Mouse (Mus musculus): ENCODE results near the gene Cbfa2t3.
A peak's percentile ranks its signal among the peaks of the same experiment; 100 is the strongest.
"Not testable (repeated sequence)": the region's sequence is repeated elsewhere in the genome, so short reads cannot be mapped to it uniquely, and the experiment has no call there.

Gene Cbfa2t3

DNA sequence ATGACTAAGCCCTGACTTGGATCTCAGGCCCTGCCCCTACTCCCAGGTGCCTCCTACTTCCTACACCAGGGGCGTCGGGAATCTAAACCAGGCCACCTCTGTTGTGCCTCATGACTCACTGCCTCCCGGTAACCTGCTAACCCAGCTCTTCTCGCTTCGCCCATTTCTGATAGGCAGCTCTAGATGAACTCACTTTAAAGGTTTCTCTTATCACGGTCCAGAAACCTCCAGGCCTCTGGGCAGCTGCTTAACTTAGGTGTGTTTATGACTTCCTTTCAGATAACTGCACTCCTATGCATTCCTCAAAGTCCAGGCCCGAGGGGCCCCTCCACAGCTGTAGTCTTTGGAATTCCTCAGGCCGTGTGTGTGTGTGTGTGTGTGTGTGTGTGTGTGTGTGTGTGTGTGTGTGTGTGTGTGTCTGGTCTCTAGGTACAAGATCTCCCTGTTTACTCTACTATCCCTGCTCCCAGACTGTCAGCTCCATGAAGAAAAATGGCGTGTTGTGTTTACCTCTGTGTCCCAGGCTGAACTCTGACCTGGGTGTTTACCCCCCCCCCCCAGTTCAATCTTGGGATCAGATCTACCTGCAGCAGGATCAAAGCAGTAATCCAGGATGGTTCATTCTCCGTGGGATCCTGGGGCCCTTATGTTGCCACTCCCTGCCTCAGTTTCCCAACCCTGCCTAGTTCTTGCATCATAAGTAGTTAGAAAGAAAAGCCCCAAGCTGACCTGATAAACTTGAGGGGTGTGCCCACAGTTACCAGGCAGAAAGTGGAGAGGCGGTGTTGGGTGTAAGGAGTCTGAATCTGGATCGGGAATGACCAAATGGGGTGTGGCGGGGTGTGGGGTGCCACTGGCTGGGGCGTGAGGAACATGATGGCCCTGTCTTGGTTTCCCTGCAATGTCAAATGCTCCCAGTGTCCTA lies 62.8 kb downstream of the Cbfa2t3 start:
- DNase-seq = no peak

DNA sequence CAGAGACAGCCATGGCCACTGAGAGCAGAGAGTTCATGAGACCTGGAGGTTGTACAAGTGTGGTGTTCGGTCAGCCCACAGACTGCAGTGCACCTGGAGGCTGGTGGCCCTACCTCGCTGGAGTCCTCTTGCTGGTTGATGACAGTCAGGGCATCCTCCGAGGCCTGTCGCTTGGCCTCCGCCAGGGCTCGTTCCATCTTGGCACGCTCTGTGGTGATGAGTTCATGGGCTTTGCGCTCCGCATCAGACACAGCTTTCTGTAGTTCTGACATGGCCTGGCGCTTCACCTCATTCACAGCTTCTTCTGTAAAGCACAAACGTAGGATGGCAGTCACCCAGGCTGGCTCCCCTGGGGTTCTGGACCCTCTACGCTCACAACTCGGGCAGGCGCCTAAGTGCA lies 65.7 kb downstream of the Cbfa2t3 start:
- peak; percentile 39 for DNase-seq

DNA sequence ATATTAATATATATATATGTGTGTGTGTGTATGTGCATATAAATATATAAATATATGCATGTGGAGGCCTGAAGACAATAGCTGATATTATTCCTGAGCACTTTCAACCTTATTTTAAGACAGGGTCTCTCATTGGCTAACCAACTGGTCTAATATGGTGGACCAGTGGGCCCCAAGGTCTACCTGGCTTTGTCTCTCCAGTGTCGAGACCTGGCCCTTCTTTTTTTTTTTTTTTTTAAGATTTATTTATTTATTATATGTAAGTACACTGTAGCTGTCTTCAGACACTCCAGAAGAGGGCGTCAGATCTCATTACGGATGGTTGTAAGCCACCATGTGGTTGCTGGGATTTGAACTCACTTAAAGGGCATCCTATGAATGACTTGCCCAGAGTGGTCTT lies 66.8 kb downstream of the Cbfa2t3 start:
- not testable (repeated sequence) for DNase-seq

DNA sequence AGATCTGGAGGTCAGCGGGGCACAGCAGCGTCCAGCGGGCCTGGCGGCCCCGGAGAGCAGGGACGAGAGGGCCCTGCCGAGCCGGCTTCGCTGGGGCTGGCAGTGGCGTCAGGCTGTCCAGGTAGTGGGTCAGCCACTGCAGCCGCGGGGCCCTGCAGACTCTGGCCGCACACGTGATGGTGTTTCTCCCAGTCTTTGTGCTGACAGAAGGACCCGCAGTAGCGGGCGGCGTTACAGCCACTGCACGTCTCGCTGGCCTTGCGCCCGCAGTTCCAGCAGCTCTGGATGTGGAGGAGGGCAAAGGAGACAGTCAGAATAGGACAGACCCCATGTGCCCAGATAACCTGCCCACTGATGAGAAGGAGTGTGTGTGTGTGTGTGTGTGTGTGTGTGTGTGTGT lies 68.2 kb downstream of the Cbfa2t3 start:
- no peak for DNase-seq

DNA sequence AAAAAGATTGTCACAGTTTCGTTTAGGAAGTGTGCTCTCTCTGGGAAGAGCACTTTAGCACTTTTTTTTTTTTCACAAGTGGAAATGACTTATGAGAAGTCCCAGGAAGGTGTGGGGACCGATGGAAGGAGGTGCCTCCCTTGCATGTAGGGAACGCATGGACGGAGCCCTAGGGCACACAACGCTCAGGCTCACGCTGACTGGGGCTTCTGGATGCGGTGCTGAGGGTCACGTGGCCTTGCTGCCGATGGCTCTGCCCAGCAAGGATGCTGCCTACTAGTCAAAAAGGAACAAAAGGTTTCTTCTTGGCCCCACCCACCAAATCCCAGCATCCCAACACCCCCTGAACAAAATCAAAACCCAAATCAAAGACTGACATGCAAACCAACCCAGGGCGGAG lies 69.5 kb downstream of the Cbfa2t3 start:
- DNase-seq = no peak

DNA sequence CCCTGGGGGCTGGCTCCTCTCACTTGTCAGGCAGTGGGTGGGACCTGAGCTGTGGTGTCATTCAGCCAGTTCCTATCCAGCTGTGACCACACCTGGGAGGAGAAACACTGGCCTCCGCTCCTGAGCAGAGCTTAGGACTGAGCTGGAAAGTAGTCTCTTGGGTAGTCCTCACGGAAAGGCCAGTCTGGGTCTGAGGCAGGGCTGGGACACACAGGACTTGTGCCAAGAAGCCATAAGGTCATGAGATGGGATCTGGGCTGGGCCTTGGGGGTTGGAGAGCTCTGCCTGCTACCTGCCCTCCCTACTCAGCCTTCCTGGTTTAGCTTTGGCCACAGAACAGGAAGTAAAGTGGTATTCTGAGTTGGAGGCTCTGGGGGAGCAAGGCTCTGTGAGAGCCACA lies 72.0 kb downstream of the Cbfa2t3 start:
- DNase-seq = no peak

DNA sequence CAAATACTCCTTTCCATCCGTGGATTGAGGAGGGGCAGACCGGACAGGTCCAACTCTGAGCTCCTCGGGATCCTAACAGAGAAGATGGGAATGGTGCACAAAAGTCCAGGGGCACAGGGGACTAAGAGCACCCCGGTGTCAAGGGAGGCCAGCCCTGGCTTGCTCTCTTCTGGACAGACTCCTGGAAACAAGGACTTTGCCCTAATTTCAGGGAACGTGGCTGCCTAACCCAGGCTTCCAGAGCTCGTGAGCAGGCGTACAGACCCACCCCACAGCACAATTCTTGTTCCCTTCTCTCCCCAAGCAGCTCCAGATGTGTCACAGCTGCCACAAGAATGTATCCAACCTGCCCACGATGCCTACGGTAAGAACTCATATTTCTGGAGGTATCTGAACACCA lies 73.1 kb downstream of the Cbfa2t3 start:
- no peak for DNase-seq

DNA sequence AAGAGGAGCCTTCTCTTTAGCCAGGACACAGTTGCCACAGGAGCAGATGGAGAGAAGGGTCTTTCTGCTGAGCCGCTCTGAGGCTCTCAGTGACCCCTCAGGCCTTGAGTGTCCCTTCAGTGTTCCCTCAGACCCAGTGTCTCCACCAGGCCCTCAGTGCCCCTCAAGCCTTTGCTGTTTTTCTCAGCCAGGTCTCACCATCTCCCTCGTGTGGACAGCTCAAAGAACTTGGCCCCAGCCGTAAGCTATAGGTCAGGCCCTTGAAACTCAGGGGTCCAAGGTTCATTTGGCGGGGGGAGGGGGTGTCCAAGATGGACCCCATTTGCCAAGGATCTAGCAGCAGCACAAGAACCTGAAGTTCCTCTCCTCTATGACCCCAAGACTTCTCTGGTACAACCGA lies 74.3 kb downstream of the Cbfa2t3 start:
- DNase-seq = no peak

DNA sequence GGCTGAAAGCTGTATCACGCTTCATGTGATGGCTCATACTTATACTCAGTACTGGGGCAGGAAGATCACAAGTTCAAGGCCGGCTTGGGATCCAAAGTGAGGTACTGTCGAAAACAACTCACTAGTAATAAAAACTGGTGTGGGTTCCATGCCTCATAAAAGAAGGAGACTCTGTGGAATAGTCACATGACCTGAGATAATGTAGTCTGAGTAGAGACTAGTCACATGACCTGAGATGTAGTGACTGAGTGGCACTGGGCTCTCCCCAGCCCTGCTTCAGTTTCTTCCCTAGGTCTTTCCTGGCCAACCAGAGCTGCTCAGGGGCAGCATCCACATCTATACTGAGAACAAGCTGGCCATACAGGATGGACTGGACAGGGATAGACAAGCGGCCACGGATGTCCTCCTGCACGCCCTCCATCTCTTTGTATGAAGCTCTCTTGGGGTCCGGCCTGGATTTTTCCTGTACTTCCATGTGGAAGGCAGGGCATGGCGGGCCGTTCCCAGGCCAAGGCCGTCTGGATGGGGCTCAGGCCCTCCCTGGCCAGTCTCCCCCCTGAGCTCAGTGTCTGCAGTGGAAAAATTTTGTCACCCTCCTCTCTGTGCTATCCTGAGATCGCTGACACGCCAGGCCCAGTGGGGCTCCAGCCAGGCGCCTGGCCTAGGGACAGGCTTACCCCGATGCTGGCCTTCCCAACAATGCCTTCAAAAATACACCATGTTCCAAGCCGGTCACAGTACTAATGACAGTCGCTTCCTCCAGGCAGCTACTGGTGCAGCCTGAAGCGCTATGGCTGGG lies 74.9 kb downstream of the Cbfa2t3 start:
- no peak for DNase-seq

DNA sequence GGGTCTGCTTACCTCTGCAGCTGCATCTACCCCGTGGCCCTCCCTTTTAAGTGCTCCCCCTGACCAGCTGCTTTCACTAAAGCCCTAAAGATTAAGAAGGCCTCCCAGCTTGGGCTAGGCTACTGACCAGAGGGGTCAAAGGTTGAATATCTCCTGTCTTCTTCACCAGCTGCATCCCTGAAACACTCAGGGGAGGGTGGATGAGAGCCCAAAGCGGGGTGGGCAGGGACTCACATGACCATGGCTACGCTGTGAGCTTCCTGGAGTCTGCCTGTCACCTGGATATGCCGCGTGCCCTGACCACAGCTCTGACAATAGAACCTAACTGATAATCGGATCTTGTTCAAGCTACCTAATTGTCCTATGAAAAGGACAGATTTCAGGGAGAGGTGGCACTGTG lies 76.2 kb downstream of the Cbfa2t3 start, which contains the start of gene Pabpn1l:
Pabpn1l (minus strand) TSS at position 13 of the 400 bp plus-strand sequence.
- no peak for DNase-seq

DNA sequence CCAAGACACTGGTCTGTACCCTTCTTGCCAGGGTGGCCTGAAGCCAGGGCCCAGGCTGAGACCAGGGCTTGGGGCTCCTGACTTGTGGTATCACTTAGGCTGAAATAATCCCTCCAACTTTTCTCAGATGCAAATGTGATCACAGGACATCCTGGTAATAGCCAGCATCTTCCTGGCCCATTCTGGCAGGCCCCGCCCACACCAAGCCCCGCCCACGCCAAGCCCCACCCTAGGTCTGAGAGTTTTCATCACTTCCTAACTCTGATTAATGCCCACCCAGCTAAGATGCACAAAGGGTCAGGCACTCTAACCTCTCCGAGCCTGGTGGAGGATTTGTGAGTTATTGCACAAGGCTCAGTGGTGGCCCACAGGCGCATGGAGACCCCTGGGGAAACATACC lies 78.5 kb downstream of the Cbfa2t3 start:
- DNase-seq = no peak

DNA sequence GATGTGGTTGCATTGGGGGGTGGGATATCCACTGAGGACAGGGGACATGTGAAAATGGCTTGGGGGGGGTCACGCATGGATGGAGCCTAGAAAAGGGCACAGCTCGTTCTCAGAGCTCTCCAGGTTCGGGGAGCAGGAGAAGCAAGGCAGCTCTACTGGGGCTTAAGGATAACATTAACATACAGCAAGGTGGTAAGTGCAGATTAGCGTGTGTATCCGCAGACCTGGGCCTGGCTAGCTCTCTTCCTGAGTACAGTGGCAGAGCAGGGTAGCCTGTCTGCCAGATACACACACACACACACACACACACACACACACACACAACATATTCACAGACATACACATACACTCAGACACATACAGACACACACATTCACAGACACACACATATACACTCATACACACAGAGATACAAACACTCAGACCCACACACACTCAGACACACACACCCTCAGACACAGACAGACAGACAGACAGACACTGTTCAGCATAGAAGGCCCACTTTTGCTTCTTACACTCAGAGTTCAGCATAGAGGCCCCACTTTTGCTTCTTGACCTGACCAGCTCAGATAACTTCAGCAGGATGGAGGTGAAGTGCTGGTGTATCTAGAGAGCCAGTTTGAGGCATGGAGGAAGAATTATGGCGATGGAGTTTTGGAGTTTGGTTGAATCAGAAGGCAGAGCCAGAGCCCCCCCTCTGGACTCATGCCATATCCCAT lies 80.1 kb downstream of the Cbfa2t3 start:
- no peak for DNase-seq

DNA sequence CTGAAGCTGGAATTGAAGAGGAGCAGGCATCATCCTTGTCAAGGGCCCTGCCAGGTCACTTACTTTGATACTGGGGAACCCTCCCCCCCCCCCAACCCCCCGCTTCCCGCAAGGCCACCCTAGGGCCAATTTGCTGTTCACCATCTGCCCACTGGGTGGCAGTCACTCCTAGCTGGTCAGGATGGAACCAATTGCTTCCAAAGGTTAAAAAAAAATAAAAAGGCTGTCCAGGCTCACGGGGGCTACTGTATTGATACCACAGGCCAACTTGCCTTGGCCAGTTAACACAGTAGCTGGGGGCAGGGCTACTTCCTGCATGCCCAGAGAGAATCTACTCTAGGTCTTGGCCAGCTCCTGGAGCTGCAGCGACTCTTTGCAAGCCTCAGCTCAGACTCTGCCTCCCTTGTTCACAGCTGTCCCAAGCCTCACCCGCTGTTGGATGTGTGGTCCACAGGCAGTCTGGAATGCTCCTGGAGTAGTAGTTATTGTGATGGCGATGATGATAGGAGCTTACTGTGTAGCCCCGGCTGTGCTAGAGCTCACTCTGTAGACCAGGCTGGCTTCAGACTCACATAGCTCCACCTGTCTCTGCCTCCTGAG lies 80.9 kb downstream of the Cbfa2t3 start:
- DNase-seq = peak; percentile 84

DNA sequence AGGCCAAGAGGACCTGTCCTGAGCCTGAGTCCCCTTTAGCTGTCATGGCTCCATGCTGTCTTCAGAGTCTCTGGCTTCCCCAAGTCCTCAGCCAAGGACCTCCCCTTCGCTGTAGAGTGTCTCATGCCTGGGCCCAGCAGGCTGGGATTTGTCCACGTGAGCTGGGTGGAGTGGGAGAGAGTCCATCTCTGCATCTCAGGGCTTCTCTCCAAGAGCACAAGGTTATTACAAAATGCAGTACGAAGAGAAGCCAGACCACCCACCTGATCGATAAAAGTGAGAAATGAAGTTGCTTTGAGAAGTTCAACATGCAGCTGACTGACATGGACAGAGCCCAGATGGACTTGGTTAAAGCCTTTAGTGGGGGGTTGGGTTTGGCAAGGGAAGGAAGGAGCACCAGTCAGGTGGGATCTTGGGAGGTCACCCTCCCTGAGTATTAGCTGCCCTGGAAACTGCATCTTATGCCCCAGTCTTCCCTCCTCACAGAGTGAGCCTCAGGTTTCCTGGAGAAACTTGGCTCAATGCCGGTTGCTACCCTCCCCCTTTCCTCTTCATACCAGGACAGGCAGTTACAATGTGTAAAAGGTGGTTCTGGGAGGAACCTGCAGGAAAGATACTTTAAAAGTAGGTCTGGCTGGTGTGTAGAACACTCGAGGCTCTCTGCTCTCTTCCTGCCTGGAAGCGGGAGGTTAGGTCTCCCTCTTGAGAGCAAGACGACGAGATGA lies 82.6 kb downstream of the Cbfa2t3 start:
- no peak for DNase-seq

DNA sequence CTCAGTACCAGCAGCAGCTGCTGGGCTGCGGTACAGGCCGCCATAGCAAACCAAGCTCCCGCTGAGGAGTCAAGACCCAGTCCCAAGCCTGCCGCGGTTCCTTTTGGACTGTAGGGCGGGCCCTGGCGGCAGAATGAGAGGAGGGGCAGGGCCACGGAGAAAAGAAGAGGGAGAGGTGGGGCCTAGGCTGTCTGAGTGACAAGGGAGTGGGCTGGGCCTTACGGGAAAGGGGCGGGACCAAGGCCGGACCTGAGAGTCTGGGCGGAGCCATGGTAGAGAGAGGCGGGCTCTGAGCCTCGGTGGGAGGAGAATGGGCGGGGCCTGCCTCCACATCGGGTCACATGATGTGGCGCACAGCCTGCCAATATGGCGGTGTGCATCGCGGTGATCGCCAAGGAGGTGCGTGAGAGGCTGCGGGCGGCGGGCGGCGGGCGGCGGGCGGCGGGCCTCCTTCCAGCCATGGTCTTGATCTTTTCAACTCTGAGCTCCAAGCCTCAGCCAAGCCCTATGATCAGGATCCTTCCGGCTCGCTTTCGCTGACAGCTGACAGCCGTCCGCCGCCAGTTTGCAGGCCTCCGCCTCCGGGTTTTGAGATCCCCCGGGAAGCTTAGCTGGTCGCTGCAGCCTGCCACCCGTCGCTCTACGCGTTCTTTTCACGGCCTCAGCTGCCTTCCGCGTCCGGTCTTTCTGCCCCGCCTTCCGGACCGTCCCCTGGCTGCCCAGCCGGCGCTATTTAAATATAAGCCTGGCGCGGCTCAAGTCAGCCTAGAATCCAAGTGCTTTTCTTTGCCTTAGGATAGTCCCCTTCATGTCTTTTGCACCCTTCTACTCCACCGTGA lies 87.4 kb downstream of the Cbfa2t3 start, which contains the start of the genes Galns and Trappc2l:
Galns (minus strand) TSS at position 169 of the 839 bp plus-strand sequence.
Trappc2l (plus strand) TSS at position 346 of the 839 bp plus-strand sequence.
- DNase-seq = peak; percentile 94

DNA sequence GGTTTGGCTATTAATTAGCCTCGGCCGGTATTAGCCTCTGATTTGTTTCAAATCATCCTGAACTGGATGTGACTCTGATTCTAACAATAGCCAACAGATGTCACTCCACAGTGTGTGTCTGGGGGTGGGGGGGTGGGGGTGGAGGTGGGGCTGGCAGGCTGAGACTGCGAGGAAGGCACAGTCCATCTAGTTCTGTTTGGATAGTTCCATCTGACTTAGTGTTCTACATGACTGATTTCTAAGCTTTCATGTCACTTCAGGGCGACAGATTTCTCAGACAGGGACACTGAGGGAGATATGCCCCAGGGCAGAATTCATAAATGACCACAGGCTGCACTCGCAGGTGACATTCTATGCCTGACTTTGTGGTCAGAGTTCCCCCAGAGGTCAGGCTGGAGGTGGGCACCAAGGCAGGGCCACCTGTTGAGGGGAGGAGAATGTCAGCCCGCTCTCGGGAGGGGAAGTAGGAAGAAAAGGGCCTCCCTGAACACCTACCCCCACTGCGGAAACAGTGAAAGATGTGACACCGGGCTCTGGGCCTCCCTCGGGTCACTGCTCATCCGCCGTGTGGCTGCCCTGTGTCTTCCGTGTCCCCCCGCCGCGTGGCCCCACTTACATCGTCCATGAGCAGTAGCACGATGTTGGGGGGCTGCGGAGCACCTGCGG lies 88.2 kb downstream of the Cbfa2t3 start:
- DNase-seq = no peak

DNA sequence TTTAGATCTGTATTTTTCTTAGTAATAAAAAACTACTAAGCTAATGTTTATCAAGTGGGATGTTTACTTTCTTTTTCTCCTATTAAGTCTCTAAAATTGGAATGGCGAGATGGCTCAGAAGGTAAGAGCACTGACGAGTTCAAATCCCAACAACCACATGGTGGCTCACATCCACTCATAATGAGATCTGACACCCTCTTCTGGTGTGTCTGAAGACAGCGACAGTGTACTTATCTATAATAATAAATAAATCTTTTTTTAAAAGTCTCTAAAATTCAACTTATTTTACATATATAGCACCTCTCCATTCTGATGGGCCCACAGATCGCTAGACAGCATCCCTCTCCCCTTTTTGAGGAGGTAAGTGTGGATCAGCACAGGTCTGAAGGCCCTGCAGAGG lies 88.7 kb downstream of the Cbfa2t3 start:
- no peak for DNase-seq

DNA sequence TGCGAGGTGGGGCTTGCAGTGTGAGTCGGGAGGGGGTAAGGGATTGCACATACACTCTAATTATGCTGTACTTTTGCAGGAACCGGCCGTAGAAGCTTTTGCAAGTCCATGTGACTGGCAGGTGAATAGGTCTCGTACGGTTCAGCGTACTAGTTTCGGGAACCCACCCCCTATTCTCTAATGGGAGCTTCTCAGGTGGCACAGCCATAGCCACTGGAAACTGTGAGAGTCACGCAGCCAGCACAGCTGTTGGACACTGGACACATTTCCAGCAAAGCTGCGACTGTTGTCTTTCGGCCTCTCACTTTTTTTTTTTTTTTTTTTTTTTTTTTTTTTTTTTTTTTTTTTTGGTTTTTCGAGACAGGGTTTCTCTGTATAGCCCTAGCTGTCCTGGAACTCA lies 92.1 kb downstream of the Cbfa2t3 start:
- DNase-seq = no peak

DNA sequence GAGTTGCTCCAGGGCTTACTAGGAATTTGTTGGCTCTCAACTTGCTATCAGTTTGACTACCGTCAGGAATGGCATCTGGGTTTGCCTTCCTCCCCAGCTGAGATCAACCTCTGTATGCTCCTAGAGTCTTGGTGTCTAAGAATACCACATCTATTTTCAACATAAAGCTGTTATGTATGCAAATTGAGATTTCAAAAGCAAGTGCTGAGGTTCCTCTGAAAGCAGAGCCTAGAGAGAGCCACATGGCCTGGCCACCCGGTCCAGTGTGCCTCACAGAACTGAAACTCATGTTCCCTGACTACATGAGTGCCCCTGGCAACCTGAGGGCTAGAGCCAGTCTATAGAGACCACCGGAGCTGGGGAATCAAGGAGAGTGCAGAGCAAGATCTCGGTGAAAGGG lies 93.5 kb downstream of the Cbfa2t3 start:
- DNase-seq = no peak

DNA sequence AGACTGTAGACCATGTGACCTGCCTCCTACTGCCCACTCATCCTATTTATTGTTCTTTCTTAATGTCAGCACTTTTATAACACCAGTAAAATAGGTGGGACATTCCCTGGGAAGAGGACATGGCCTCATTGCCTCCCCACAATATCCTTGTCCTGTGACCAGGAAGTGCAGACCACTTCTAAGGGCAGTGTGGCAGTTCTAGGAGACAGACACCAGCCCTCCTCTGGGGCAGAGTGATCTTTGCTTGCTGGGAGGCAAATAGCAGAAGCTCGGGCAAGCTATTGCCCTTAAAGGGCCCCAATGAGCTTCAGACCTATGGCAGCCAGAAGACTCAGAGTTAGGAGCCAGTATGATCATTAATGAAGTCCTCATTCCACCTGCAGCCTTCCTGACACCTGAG lies 94.3 kb downstream of the Cbfa2t3 start:
- DNase-seq = no peak
